Mouse (Mus musculus) forebrain, embryonic 14.5 days (tissue): ENCODE results near the gene Sugp2. TPM values are rescaled to one million over a fixed set of nuclear protein-coding genes. Genes with fewer than 3 reads are reported as not detected.

ENCODE experiments used
- ATAC-seq: fragments of 200-750 bp; cut with Nextera tagmentation; 2 replicates; pipeline ENCODE4 v1.8.0; 2017; ENCODE audit warnings: mild to moderate bottlenecking, moderate library complexity
- DNase-seq: peaks from one replicate; pipeline ENCODE4 v3.0.0-alpha.2; 2015; ENCODE audit warnings: low spot score
- H3K27ac ChIP-seq: fragments of 300-500 bp; sonication (generic); 2 replicates; pipeline ENCODE4 v1.5.1; 2014; ENCODE audit warnings: low read depth, mild to moderate bottlenecking, control low read depth, low read length, moderate library complexity
- H3K27me3 ChIP-seq: fragments of 300-500 bp; sonication (generic); replicated peaks from 2 replicates; pipeline ENCODE4 v1.6.1; 2014; ENCODE audit warnings: low read length, control low read depth, mixed read lengths; ENCODE audit not compliant: control insufficient read depth, insufficient read depth
- H3K36me3 ChIP-seq: fragments of 300-500 bp; sonication (generic); 2 replicates; pipeline ENCODE4 v1.6.1; 2014; ENCODE audit warnings: low read length, control low read depth; ENCODE audit not compliant: control insufficient read depth, insufficient read depth
- H3K4me1 ChIP-seq: fragments of 300-500 bp; sonication (generic); 2 replicates; pipeline ENCODE4 v1.6.1; 2014; ENCODE audit warnings: antibody characterized with exemption, low read length, control low read depth; ENCODE audit not compliant: control insufficient read depth, insufficient read depth
- H3K4me2 ChIP-seq: fragments of 300-500 bp; sonication (generic); 2 replicates; pipeline ENCODE4 v1.6.1; 2014; ENCODE audit warnings: mild to moderate bottlenecking, control low read depth, low read length
- H3K4me3 ChIP-seq: fragments of 300-500 bp; sonication (generic); 2 replicates; pipeline ENCODE4 v1.5.1; 2014; ENCODE audit warnings: low read depth, low read length, control low read depth
- H3K9ac ChIP-seq: fragments of 300-500 bp; sonication (generic); 2 replicates; pipeline ENCODE4 v1.6.1; 2014; ENCODE audit warnings: mild to moderate bottlenecking, low read length, control low read depth, moderate library complexity
- H3K9me3 ChIP-seq: fragments of 300-500 bp; sonication (generic); replicated peaks from 2 replicates; pipeline ENCODE4 v1.6.1; 2016; ENCODE audit warnings: low read length, control low read depth, mixed read lengths; ENCODE audit not compliant: control insufficient read depth
- WGBS: fragments of 180-500 bp; shearing (Covaris S2); extraction: QIAGEN DNeasy Blood & Tissue Kit; methylation state at CpG from one replicate; pipeline ENCODE4 v1.1.7; 2014; 5-methylcytosine and 5-hydroxymethylcytosine counted together
- polyA plus RNA-seq: library from polyadenylated mRNA; unstranded; fragments of >200 nt; fragmentation: Nextera tagmentation; extraction: Ambion mirVana; gene quantifications from 2 replicates; pipeline ENCODE4 v1.2.1, GENCODE M21; 2014

Gene Sugp2
- polyA plus RNA-seq, 1 experiment from 2014 or later: 55.6 TPM

GRCm38 (mm10) chr8:70281001-70281400, 47.0 kb downstream of the Sugp2 start:
- peaks cover 12% of the 10 kb centered on the region for H3K36me3 ChIP-seq
- no peaks in the 10 kb centered on the region for H3K9me3 ChIP-seq
- no peak overlapping the region; the same call in 1 of the 2 replicates for H3K27ac ChIP-seq
- H3K27me3 ChIP-seq: no peaks in the 10 kb centered on the region
- H3K4me1 ChIP-seq: no peaks in the 10 kb centered on the region
- WGBS: 37% methylated on average over 3 of the region's 3 CpGs
- ATAC-seq (no peak), DNase-seq (no peak)
- H3K9ac ChIP-seq: no peak overlapping the region
- H3K4me2 ChIP-seq: no peak overlapping the region
- no peak overlapping the region for H3K4me3 ChIP-seq

GRCm38 (mm10) chr8:70282603-70283135, 48.6 kb downstream of the Sugp2 start, which contains the start of gene Homer3:
Gene Homer3, plus strand, starts transcription at chr8:70282827.
- ATAC-seq (peak; percentile 92), DNase-seq (peak; percentile 84)
- Histone ChIP-seq H3K9ac (peak within 1 kb of the TSS; percentile 93), H3K27me3 (no peaks in the 10 kb centered on the region), H3K4me3 (peak within 1 kb of the TSS; percentile 86), H3K9me3 (no peaks in the 10 kb centered on the region), H3K4me2 (peak within 1 kb of the TSS; percentile 91), H3K27ac (peak within 1 kb of the TSS; percentile 66), H3K36me3 (peaks cover 29% of the 10 kb centered on the region), H3K4me1 (no peaks in the 10 kb centered on the region)
- WGBS: 1% methylated on average over 36 of the region's 36 CpGs

- DNase-seq: peak; percentile 47
- H3K27me3 ChIP-seq: no peaks in the 10 kb centered on the region
- peak overlapping the region; percentile 91 for H3K4me2 ChIP-seq
- H3K9ac ChIP-seq: peak overlapping the region; percentile 93
- peak; percentile 71 for ATAC-seq
- H3K27ac ChIP-seq: peak overlapping the region; percentile 66
- H3K36me3 ChIP-seq: peaks cover 31% of the 10 kb centered on the region
- no peaks in the 10 kb centered on the region for H3K4me1 ChIP-seq
- under 1% methylated on average over 39 of the region's 55 CpGs for WGBS
- no peaks in the 10 kb centered on the region for H3K9me3 ChIP-seq
- H3K4me3 ChIP-seq: peak overlapping the region; percentile 86
These were observed 49.4 kb downstream of the Sugp2 start for GRCm38 (mm10) chr8:70283136-70284077.

- Histone ChIP-seq H3K4me2 (peak overlapping the region; percentile 91; the same call in 1 of the 2 replicates), H3K27ac (no peak overlapping the region), H3K4me1 (no peaks in the 10 kb centered on the region), H3K9me3 (no peaks in the 10 kb centered on the region), H3K9ac (no peak overlapping the region), H3K36me3 (peaks cover 38% of the 10 kb centered on the region), H3K4me3 (no peak overlapping the region), H3K27me3 (no peaks in the 10 kb centered on the region)
- WGBS: 80% methylated on average over 5 of the region's 5 CpGs
- ATAC-seq (no peak), DNase-seq (no peak)
These were observed 50.4 kb downstream of the Sugp2 start for GRCm38 (mm10) chr8:70284421-70284820.

GRCm38 (mm10) chr8:70285304-70285703, 51.3 kb downstream of the Sugp2 start:
- DNase-seq (no peak), ATAC-seq (no peak)
- no peaks in the 10 kb centered on the region for H3K27me3 ChIP-seq
- WGBS: 98% methylated on average over 15 of the region's 15 CpGs
- H3K36me3 ChIP-seq: peaks cover 47% of the 10 kb centered on the region
- no peaks in the 10 kb centered on the region for H3K9me3 ChIP-seq
- H3K4me2 ChIP-seq: no peak overlapping the region
- H3K27ac ChIP-seq: no peak overlapping the region
- H3K4me3 ChIP-seq: no peak overlapping the region
- no peaks in the 10 kb centered on the region for H3K4me1 ChIP-seq
- H3K9ac ChIP-seq: no peak overlapping the region

GRCm38 (mm10) chr8:70286737-70287136, 52.7 kb downstream of the Sugp2 start:
- H3K4me2 ChIP-seq: no peak overlapping the region
- 94% methylated on average over 8 of the region's 8 CpGs for WGBS
- no peak overlapping the region for H3K4me3 ChIP-seq
- ATAC-seq: no peak
- H3K27ac ChIP-seq: no peak overlapping the region
- H3K9me3 ChIP-seq: no peaks in the 10 kb centered on the region
- peaks cover 61% of the 10 kb centered on the region for H3K36me3 ChIP-seq
- DNase-seq: no peak
- no peak overlapping the region for H3K9ac ChIP-seq
- no peaks in the 10 kb centered on the region for H3K27me3 ChIP-seq
- H3K4me1 ChIP-seq: no peaks in the 10 kb centered on the region

- ATAC-seq (0 out of 2 replicates have a peak, but pooled peaks have one; percentile 8), DNase-seq (no peak)
- no peaks in the 10 kb centered on the region for H3K4me1 ChIP-seq
- H3K9ac ChIP-seq: no peak overlapping the region
- H3K27me3 ChIP-seq: no peaks in the 10 kb centered on the region
- H3K27ac ChIP-seq: no peak overlapping the region
- peaks cover 92% of the 10 kb centered on the region for H3K36me3 ChIP-seq
- H3K4me3 ChIP-seq: no peak overlapping the region
- H3K9me3 ChIP-seq: no peaks in the 10 kb centered on the region
- H3K4me2 ChIP-seq: no peak overlapping the region
- WGBS: 83% methylated on average over 5 of the region's 5 CpGs
These were observed 60.0 kb downstream of the Sugp2 start for GRCm38 (mm10) chr8:70293988-70294405.

GRCm38 (mm10) chr8:70300881-70301280, 66.9 kb downstream of the Sugp2 start:
- no peak overlapping the region for H3K4me2 ChIP-seq
- H3K4me1 ChIP-seq: peaks cover 12% of the 10 kb centered on the region
- no peaks in the 10 kb centered on the region for H3K9me3 ChIP-seq
- no peak for ATAC-seq
- DNase-seq: no peak
- no peaks in the 10 kb centered on the region for H3K27me3 ChIP-seq
- H3K27ac ChIP-seq: no peak overlapping the region
- WGBS: 93% methylated on average over 3 of the region's 3 CpGs
- no peak overlapping the region for H3K9ac ChIP-seq
- H3K4me3 ChIP-seq: no peak overlapping the region
- peaks cover 54% of the 10 kb centered on the region for H3K36me3 ChIP-seq
